Mouse (Mus musculus) gonadal fat pad, adult 2 months (tissue): ENCODE measurements around the gene Trim47. TPM values are rescaled to one million over a fixed set of nuclear protein-coding genes. Genes with fewer than 3 reads are reported as not detected.
"Not testable (repeated sequence)": the region's sequence is repeated elsewhere in the genome, so short reads cannot be mapped to it uniquely, and the experiment has no call there.

Experiments used
- DNase-seq: peaks from one replicate; pipeline ENCODE4 v3.0.0-alpha.2; 2012; ENCODE audit warnings: low read depth
- polyA plus RNA-seq: library from polyadenylated mRNA; depleted of rRNA; stranded (reverse); fragments of >200 nt; gene quantifications from 2 replicates; pipeline ENCODE4 v1.2.3, GENCODE M21; 2012

The Trim47 gene
- polyA plus RNA-seq, 1 experiment: 35.0 TPM

- no peak for DNase-seq
These were observed 11.1 kb upstream of the Trim47 start for GRCm38 (mm10) chr11:116138096-116138467.

GRCm38 (mm10) chr11:116134171-116134570 lies 7.2 kb upstream of the Trim47 start:
- no peak for DNase-seq

GRCm38 (mm10) chr11:116133497-116133896 lies 6.5 kb upstream of the Trim47 start:
- DNase-seq: no peak

- no peak for DNase-seq
These were observed 5.6 kb upstream of the Trim47 start for GRCm38 (mm10) chr11:116132366-116133333.

DNA sequence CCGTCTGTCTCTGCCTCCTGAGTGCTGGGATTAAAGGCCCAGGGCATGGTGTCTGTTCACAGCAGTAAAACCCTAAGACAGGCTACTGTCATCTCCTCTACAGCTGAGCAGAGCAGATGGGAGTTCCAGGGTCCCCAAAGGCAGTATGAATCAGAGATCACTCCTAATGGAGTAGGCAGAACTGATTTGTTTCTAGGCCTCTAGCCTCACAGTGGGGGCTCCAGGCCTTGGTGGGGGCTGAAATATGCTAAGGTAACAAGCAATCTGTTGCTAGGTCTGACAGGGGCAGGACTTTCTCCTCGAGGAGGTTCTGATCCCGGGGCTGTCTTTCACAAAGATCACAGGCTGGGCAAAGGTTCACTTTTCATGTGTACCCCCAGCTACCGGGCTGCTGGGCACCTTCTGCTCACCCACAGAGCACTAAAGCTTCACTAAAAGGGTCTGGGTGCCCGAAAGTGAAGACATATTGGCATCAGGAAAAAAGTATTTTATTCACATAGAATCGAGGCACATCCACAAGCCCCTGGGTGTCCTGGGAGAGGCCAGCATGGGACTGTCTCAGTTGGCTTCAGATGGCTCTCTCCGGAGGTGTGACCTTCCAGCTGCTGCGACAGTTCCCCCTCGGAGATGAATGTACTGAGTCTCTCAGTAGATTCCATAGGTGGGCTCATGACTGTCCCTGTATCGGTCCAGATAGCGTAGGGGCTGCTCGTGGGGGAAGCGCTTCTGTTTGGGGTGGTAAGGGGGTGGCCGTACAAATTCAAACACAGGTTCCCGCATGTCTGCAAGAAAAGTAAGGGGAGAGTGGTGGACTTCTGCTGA lies 4.5 kb upstream of the Trim47 start:
- no peak for DNase-seq

DNA sequence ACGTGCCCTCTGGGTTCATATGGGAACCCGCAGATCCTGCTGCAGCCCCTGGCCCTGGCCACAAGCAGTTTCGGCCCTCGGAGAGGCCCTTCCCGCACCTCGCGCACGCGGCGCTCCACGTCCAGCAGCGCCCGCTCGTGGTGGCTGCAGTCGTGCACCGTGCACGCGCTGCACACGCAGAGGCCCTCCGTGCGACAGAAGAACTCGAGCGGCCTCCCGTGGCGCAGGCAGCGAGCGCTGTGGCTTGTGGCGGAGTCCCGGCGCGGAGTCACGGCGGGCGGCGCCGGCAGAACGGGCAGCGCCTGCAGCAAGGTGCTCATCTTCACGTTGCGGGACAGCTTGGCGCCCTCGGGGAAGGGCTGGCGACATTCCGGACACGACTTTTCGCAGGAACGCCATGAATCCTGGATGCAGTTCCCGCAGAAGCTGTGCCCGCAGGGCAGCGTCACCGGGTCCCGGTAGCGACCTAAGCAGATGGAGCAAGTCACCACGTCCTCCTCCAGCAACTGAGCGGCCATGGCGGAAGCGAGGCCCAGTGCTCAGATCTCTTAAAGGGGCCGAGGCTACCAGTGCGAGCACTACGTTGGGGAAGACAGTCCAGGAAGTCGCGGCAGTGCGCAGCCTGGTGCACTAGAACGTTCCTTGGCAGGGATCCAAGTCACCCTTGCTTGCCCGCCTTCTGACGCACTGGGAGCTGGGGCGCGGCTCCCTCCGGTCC lies 3.6 kb upstream of the Trim47 start, which contains the start of gene Trim65:
TSS of gene Trim65 (minus strand) at position 641 of the 718 bp plus-strand sequence.
- no peak for DNase-seq

DNA sequence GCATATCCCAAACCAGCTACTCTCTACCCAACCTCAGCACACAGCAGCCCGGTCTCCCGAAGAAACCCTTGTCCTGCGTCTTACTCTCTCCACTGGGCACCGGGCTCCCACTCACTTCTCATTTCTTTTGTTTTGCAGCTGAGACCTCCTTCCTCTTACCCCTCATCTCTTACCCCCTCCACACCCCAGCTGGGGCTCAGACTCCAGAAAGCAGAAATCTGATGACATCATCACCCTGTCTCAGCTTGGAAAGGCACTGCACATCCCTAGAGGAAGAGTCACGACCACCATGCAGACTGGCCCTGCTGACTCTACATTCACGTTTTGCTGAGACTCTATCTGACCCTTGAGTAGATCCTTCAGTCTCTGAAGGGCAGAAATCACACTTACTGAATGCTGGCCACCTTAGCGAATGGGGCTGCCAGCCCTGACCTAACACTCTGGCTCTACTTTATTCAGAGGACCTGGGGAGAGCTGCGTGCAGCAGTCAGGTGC lies 3.0 kb upstream of the Trim47 start:
- DNase-seq: no peak

- no peak for DNase-seq
These were observed 2.2 kb upstream of the Trim47 start for GRCm38 (mm10) chr11:116129091-116129790.

DNA sequence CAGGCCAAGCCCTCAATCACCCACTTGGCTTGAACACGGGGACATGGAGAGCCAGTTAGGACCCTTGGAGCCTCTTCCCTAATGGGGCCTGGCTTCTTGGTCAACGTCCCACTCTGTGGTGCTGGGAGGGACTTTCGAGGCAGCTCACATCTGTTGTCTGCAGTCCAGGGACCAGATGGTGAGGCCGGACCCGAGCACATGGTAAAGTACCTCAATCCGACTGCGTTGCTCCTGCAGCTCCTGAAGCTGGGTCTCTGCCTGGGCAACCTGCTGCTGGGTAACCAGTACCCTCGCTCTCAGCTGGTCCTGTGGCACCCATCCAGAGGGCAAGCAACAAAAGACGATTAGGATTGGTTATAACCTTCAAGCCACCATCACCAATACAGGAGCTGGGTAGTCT lies 976 bp upstream of the Trim47 start:
- DNase-seq: no peak

GRCm38 (mm10) chr11:116126261-116126660 lies 749 bp downstream of the Trim47 start:
- no peak for DNase-seq

- not testable (repeated sequence) for DNase-seq
These were observed 5.2 kb downstream of the Trim47 start for GRCm38 (mm10) chr11:116121731-116122245.

GRCm38 (mm10) chr11:116117819-116118218 lies 9.2 kb downstream of the Trim47 start:
- no peak for DNase-seq

DNA sequence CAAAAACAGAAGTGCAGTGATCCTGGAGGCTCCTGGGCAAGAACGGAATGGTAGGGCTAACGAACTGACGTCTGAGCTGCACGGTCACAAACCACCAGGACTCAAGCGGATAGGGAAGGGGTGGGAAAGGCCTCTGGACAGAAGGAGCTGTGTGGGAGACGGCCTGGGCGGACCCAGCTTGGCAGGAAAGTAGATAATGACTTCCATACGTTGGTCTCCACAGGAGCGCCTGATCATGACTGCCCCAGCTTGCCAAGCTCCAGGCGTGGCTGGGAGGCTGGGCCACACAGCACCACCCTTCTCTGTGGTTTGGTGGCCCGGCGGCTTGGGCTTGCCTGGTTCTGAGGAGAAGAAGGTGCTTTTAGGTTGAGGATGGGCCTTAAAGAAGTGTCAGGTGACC lies 9.8 kb downstream of the Trim47 start:
- DNase-seq: no peak

- DNase-seq: no peak
These were observed 15.3 kb downstream of the Trim47 start for GRCm38 (mm10) chr11:116111611-116112203.

DNA sequence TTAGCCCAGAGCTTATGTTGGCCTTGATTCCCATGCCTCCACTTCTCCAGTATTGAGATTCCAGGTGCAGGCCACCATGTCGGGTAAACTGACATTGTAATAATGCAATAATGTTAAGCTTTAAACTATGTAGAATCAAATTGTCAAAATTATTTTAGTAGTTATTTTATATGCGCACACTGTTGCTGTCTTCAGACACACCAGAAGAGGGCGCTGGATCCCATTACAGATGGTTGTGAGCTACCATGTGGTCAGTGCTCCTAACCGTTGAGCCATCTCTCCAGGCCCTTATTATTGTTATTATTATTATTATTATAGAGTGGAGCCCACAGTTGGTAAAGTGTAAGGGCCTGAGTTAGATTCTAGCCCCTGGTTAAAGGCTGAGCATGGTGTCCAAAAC lies 15.9 kb downstream of the Trim47 start:
- no peak for DNase-seq

GRCm38 (mm10) chr11:116110540-116110939 lies 16.5 kb downstream of the Trim47 start:
- DNase-seq: no peak

- no peak for DNase-seq
These were observed 16.9 kb downstream of the Trim47 start for GRCm38 (mm10) chr11:116110131-116110530.

GRCm38 (mm10) chr11:116109441-116110081 lies 17.4 kb downstream of the Trim47 start:
- no peak for DNase-seq

- DNase-seq: no peak
These were observed 18.4 kb downstream of the Trim47 start for GRCm38 (mm10) chr11:116108464-116109137.
